In the genomic region with DNA sequence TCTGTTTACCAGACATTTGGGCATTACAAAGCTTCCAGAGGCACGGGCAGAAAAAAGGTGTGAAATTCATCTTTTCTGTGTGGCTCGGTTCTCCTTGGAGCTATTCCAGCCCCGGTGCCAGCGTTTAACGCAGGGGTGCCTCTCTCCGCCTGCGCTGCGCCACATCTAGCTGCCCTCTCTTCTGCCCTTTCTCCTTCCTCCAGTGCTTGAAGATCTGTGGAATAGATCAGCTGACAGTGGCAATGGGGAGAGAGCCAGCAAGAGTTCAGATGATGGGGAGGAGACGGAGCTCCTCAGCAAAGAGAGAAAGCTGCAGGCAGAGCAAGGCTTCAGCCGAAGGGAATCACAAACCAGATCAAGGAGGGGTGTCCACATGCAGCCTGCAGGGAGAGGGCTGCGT, we compare ENCODE assay signal across 12 mouse cellular contexts.
DNase-seq lines count a peak whose midpoint lies in the region; ATAC-seq lines count a peak whose summit lies in the region.
"Had no signal": no experiment of that assay in that cellular context is flagged by ENCODE, and none has a peak within 500 bp of the region (broad histone marks: within the 10 kb centered on the region; RNA-seq: fewer than 3 reads in every experiment).

No protein-coding gene starts in this region.

- WGBS in hindbrain, embryonic 13.5 days = 72% methylated on average over 11 of the region's 11 CpGs
- 77% methylated on average over 11 of the region's 11 CpGs for WGBS in hindbrain, embryonic 12.5 days
- 70% methylated on average over 11 of the region's 11 CpGs for WGBS in midbrain, embryonic 15.5 days
- WGBS in midbrain, embryonic 16.5 days = 65% methylated on average over 11 of the region's 11 CpGs
- 54% methylated on average over 11 of the region's 11 CpGs for WGBS in embryonic facial prominence, embryonic 15.5 days

- H3K36me3 ChIP-seq in hindbrain, embryonic 13.5 days = no peaks in the 10 kb centered on the region
- no peaks in the 10 kb centered on the region for H3K36me3 ChIP-seq in hindbrain, embryonic 12.5 days
- no peaks in the 10 kb centered on the region for H3K36me3 ChIP-seq in midbrain, embryonic 15.5 days (replicated peaks)
- H3K36me3 ChIP-seq in midbrain, embryonic 16.5 days (ENCODE audit: control insufficient read depth, insufficient read depth, low read length) = no peaks in the 10 kb centered on the region
- no peaks in the 10 kb centered on the region for H3K36me3 ChIP-seq in embryonic facial prominence, embryonic 15.5 days

- 0 out of 2 replicates have a peak overlapping the region, but pooled peaks have one; percentile 43 for H3K9ac ChIP-seq in hindbrain, embryonic 13.5 days
- H3K9ac ChIP-seq in hindbrain, embryonic 12.5 days = no peak overlapping the region
- H3K9ac ChIP-seq in midbrain, embryonic 15.5 days = no peak overlapping the region
- no peak overlapping the region for H3K9ac ChIP-seq in midbrain, embryonic 16.5 days (ENCODE audit: low read depth, low read length)
- no peak overlapping the region for H3K9ac ChIP-seq in embryonic facial prominence, embryonic 15.5 days
- H3K9ac ChIP-seq: forebrain, embryonic 13.5 days had no signal

- ATAC-seq in hindbrain, embryonic 13.5 days (ENCODE audit: low FRiP score) = no peak
- no peak for ATAC-seq in hindbrain, embryonic 12.5 days (ENCODE audit: low FRiP score)
- 0 out of 2 replicates have a peak, but pooled peaks have one; percentile 20 for ATAC-seq in midbrain, embryonic 15.5 days (replicated peaks)
- no peak; the same call in 1 of the 2 replicates for ATAC-seq in midbrain, embryonic 16.5 days
- ATAC-seq in embryonic facial prominence, embryonic 15.5 days (ENCODE audit: insufficient number of reproducible peaks, low FRiP score, low TSS enrichment, low read depth) = no peak
- ATAC-seq: forebrain, embryonic 13.5 days; lung, postnatal 0 days had no signal

- no peaks in the 10 kb centered on the region for H3K27me3 ChIP-seq in hindbrain, embryonic 13.5 days
- 0 out of 2 replicates have a peak, but pooled peaks cover 2% of the 10 kb centered on the region for H3K27me3 ChIP-seq in hindbrain, embryonic 12.5 days
- H3K27me3 ChIP-seq in midbrain, embryonic 15.5 days (replicated peaks) = no peaks in the 10 kb centered on the region
- H3K27me3 ChIP-seq in midbrain, embryonic 16.5 days (ENCODE audit: control insufficient read depth, insufficient read depth, low read depth, low read length) = no peaks in the 10 kb centered on the region
- H3K27me3 ChIP-seq in embryonic facial prominence, embryonic 15.5 days = no peaks in the 10 kb centered on the region
- H3K27me3 ChIP-seq: forebrain, embryonic 13.5 days had no signal

- H3K27ac ChIP-seq in hindbrain, embryonic 13.5 days = no peak overlapping the region
- no peak overlapping the region for H3K27ac ChIP-seq in hindbrain, embryonic 12.5 days
- no peak overlapping the region for H3K27ac ChIP-seq in midbrain, embryonic 15.5 days
- H3K27ac ChIP-seq in midbrain, embryonic 16.5 days (ENCODE audit: low read length) = no peak overlapping the region
- no peak overlapping the region for H3K27ac ChIP-seq in embryonic facial prominence, embryonic 15.5 days (replicated peaks)
- H3K27ac ChIP-seq: forebrain, embryonic 13.5 days had no signal

- 0 out of 2 replicates have a peak, but pooled peaks cover under 1% of the 10 kb centered on the region for H3K9me3 ChIP-seq in hindbrain, embryonic 13.5 days
- no peaks in the 10 kb centered on the region for H3K9me3 ChIP-seq in hindbrain, embryonic 12.5 days (replicated peaks)
- H3K9me3 ChIP-seq in midbrain, embryonic 15.5 days = no peaks in the 10 kb centered on the region
- H3K9me3 ChIP-seq in midbrain, embryonic 16.5 days (replicated peaks; ENCODE audit: control insufficient read depth, low read length, poor library complexity, severe bottlenecking) = no peaks in the 10 kb centered on the region; the same call in 1 of the 2 replicates
- H3K9me3 ChIP-seq in embryonic facial prominence, embryonic 15.5 days (replicated peaks) = no peaks in the 10 kb centered on the region
- H3K9me3 ChIP-seq: forebrain, embryonic 13.5 days had no signal

- no peak for DNase-seq in spleen, postnatal 36 days (ENCODE audit: low spot score in 2 of 2)
- no peak for DNase-seq in urinary bladder, postnatal 10 days (ENCODE audit: low spot score)
- DNase-seq in spleen, postnatal 14 days (ENCODE audit: low spot score in 2 of 2) = no peak
- DNase-seq: left cerebral cortex, postnatal 4 days; right cerebral cortex, postnatal 4 days had no signal

- H3K4me3 ChIP-seq in hindbrain, embryonic 13.5 days = no peak overlapping the region
- H3K4me3 ChIP-seq in hindbrain, embryonic 12.5 days = no peak overlapping the region
- H3K4me3 ChIP-seq in midbrain, embryonic 15.5 days = no peak overlapping the region
- H3K4me3 ChIP-seq in midbrain, embryonic 16.5 days (ENCODE audit: low read depth, low read length) = no peak overlapping the region
- no peak overlapping the region for H3K4me3 ChIP-seq in embryonic facial prominence, embryonic 15.5 days (replicated peaks)
- H3K4me3 ChIP-seq: forebrain, embryonic 13.5 days had no signal

- H3K4me2 ChIP-seq in hindbrain, embryonic 13.5 days = no peak overlapping the region
- no peak overlapping the region for H3K4me2 ChIP-seq in hindbrain, embryonic 12.5 days (replicated peaks)
- no peak overlapping the region for H3K4me2 ChIP-seq in midbrain, embryonic 15.5 days
- H3K4me2 ChIP-seq in midbrain, embryonic 16.5 days (ENCODE audit: low read length) = no peak overlapping the region
- peak overlapping the region; percentile 25 for H3K4me2 ChIP-seq in embryonic facial prominence, embryonic 15.5 days (replicated peaks)
- H3K4me2 ChIP-seq: forebrain, embryonic 13.5 days had no signal

- peaks cover 17% of the 10 kb centered on the region for H3K4me1 ChIP-seq in hindbrain, embryonic 13.5 days (replicated peaks)
- H3K4me1 ChIP-seq in hindbrain, embryonic 12.5 days = peaks cover 7% of the 10 kb centered on the region
- peaks cover 5% of the 10 kb centered on the region; the same call in 1 of the 2 replicates for H3K4me1 ChIP-seq in midbrain, embryonic 15.5 days
- 0 out of 2 replicates have a peak, but pooled peaks cover 3% of the 10 kb centered on the region for H3K4me1 ChIP-seq in midbrain, embryonic 16.5 days (ENCODE audit: control insufficient read depth, insufficient read depth, low read length)
- H3K4me1 ChIP-seq in embryonic facial prominence, embryonic 15.5 days = 0 out of 2 replicates have a peak, but pooled peaks cover 5% of the 10 kb centered on the region
- H3K4me1 ChIP-seq: forebrain, embryonic 13.5 days had no signal
